Mouse (Mus musculus): ENCODE results near the gene Psmd13. TPM values are rescaled to one million over a fixed set of nuclear protein-coding genes. Genes with fewer than 3 reads are reported as not detected.

The Psmd13 gene
- polyA plus RNA-seq, 1 experiment from 2014 or later: 286 TPM

- H3K9me3 ChIP-seq (replicated peaks; ENCODE audit: control insufficient read depth, low read length): no peaks in the 10 kb centered on the region
- no peak overlapping the region for H3K4me3 ChIP-seq (ENCODE audit: low read depth, low read length)
Measured at GRCm38 (mm10) chr7:140854483-140854882, 27.3 kb upstream of the Psmd13 start.

GRCm38 (mm10) chr7:140855181-140855580 lies 26.6 kb upstream of the Psmd13 start:
- no peak for ATAC-seq
- H3K4me1 ChIP-seq (ENCODE audit: control insufficient read depth, insufficient read depth, low read length): peaks cover 18% of the 10 kb centered on the region
- no peak for DNase-seq (ENCODE audit: low spot score)
- no peaks in the 10 kb centered on the region for H3K9me3 ChIP-seq (replicated peaks; ENCODE audit: control insufficient read depth, low read length)
- peaks cover 54% of the 10 kb centered on the region for H3K36me3 ChIP-seq (ENCODE audit: control insufficient read depth, insufficient read depth, low read length)
- peak overlapping the region; percentile 78 for H3K4me3 ChIP-seq (ENCODE audit: low read depth, low read length)
- no peak overlapping the region for H3K27ac ChIP-seq (ENCODE audit: low read depth, low read length)
- WGBS: 88% methylated on average over 9 of the region's 9 CpGs
- no peaks in the 10 kb centered on the region for H3K27me3 ChIP-seq (replicated peaks; ENCODE audit: control insufficient read depth, insufficient read depth, low read length)
- peak overlapping the region; percentile 96 for H3K9ac ChIP-seq (ENCODE audit: low read length)
- H3K4me2 ChIP-seq (ENCODE audit: low read length): peak overlapping the region; percentile 98

More at GRCm38 (mm10) chr7:140854483-140854882, 27.3 kb upstream of the Psmd13 start:
- DNase-seq (ENCODE audit: low spot score): no peak
- Histone ChIP-seq H3K4me1 (ENCODE audit: control insufficient read depth, insufficient read depth, low read length) (peaks cover 18% of the 10 kb centered on the region), H3K36me3 (ENCODE audit: control insufficient read depth, insufficient read depth, low read length) (peaks cover 47% of the 10 kb centered on the region), H3K9ac (ENCODE audit: low read length) (no peak overlapping the region), H3K27me3 (replicated peaks; ENCODE audit: control insufficient read depth, insufficient read depth, low read length) (no peaks in the 10 kb centered on the region), H3K4me2 (ENCODE audit: low read length) (0 out of 2 replicates have a peak overlapping the region, but pooled peaks have one; percentile 98), H3K27ac (ENCODE audit: low read depth, low read length) (no peak overlapping the region)
- ATAC-seq: no peak
- WGBS: 92% methylated on average over 18 of the region's 18 CpGs

GRCm38 (mm10) chr7:140855860-140856784 lies 25.6 kb upstream of the Psmd13 start, which contains the start of gene Gm45785:
Gm45785 (minus strand) TSS chr7:140856331.
- Histone ChIP-seq H3K9ac (ENCODE audit: low read length) (peak within 1 kb of the TSS; percentile 96), H3K9me3 (replicated peaks; ENCODE audit: control insufficient read depth, low read length) (no peaks in the 10 kb centered on the region), H3K27ac (ENCODE audit: low read depth, low read length) (peak within 1 kb of the TSS; percentile 88), H3K36me3 (ENCODE audit: control insufficient read depth, insufficient read depth, low read length) (peaks cover 60% of the 10 kb centered on the region), H3K4me2 (ENCODE audit: low read length) (peak within 1 kb of the TSS; percentile 98), H3K4me3 (ENCODE audit: low read depth, low read length) (peak within 1 kb of the TSS; percentile 78), H3K4me1 (ENCODE audit: control insufficient read depth, insufficient read depth, low read length) (peaks cover 18% of the 10 kb centered on the region), H3K27me3 (replicated peaks; ENCODE audit: control insufficient read depth, insufficient read depth, low read length) (no peaks in the 10 kb centered on the region)
- WGBS: 1% methylated on average over 51 of the region's 51 CpGs
- ATAC-seq (peak; percentile 82), DNase-seq (ENCODE audit: low spot score) (peak; percentile 94)

GRCm38 (mm10) chr7:140856785-140857549 lies 24.8 kb upstream of the Psmd13 start, which contains the start of gene Ric8a:
Ric8a (plus strand) TSS chr7:140856957.
- H3K27me3 ChIP-seq (replicated peaks; ENCODE audit: control insufficient read depth, insufficient read depth, low read length): no peaks in the 10 kb centered on the region
- WGBS: under 1% methylated on average over 50 of the region's 50 CpGs
- H3K36me3 ChIP-seq (ENCODE audit: control insufficient read depth, insufficient read depth, low read length): peaks cover 62% of the 10 kb centered on the region
- H3K9me3 ChIP-seq (replicated peaks; ENCODE audit: control insufficient read depth, low read length): no peaks in the 10 kb centered on the region
- DNase-seq (ENCODE audit: low spot score) (peak; percentile 80), ATAC-seq (peak; percentile 83)
- peak within 1 kb of the TSS; percentile 96 for H3K9ac ChIP-seq (ENCODE audit: low read length)
- H3K4me3 ChIP-seq (ENCODE audit: low read depth, low read length): peak within 1 kb of the TSS; percentile 78
- peak within 1 kb of the TSS; percentile 98 for H3K4me2 ChIP-seq (ENCODE audit: low read length)
- peaks cover 18% of the 10 kb centered on the region for H3K4me1 ChIP-seq (ENCODE audit: control insufficient read depth, insufficient read depth, low read length)
- peak within 1 kb of the TSS; percentile 88 for H3K27ac ChIP-seq (ENCODE audit: low read depth, low read length)

GRCm38 (mm10) chr7:140857550-140858505 lies 23.9 kb upstream of the Psmd13 start, which contains the start of gene Bet1l:
Bet1l (minus strand) TSS chr7:140857577.
- Histone ChIP-seq H3K9ac (ENCODE audit: low read length) (peak within 1 kb of the TSS; percentile 96), H3K27ac (ENCODE audit: low read depth, low read length) (peak within 1 kb of the TSS; percentile 88), H3K4me3 (ENCODE audit: low read depth, low read length) (peak within 1 kb of the TSS; percentile 78), H3K4me2 (ENCODE audit: low read length) (peak within 1 kb of the TSS; percentile 98), H3K4me1 (ENCODE audit: control insufficient read depth, insufficient read depth, low read length) (peaks cover 18% of the 10 kb centered on the region), H3K36me3 (ENCODE audit: control insufficient read depth, insufficient read depth, low read length) (peaks cover 62% of the 10 kb centered on the region), H3K9me3 (replicated peaks; ENCODE audit: control insufficient read depth, low read length) (no peaks in the 10 kb centered on the region), H3K27me3 (replicated peaks; ENCODE audit: control insufficient read depth, insufficient read depth, low read length) (no peaks in the 10 kb centered on the region)
- 37% methylated on average over 40 of the region's 40 CpGs for WGBS
- DNase-seq (ENCODE audit: low spot score): no peak
- ATAC-seq: peak; percentile 25

GRCm38 (mm10) chr7:140858746-140859145 lies 23.0 kb upstream of the Psmd13 start:
- 95% methylated on average over 8 of the region's 8 CpGs for WGBS
- ATAC-seq (no peak), DNase-seq (ENCODE audit: low spot score) (no peak)

GRCm38 (mm10) chr7:140859997-140860396 lies 21.8 kb upstream of the Psmd13 start:
- peaks cover 65% of the 10 kb centered on the region for H3K36me3 ChIP-seq (ENCODE audit: control insufficient read depth, insufficient read depth, low read length)
- no peak overlapping the region for H3K4me2 ChIP-seq (ENCODE audit: low read length)
- ATAC-seq: no peak
- H3K4me1 ChIP-seq (ENCODE audit: control insufficient read depth, insufficient read depth, low read length): peaks cover 18% of the 10 kb centered on the region
- H3K27me3 ChIP-seq (replicated peaks; ENCODE audit: control insufficient read depth, insufficient read depth, low read length): no peaks in the 10 kb centered on the region
- 80% methylated on average over 6 of the region's 6 CpGs for WGBS
- H3K27ac ChIP-seq (ENCODE audit: low read depth, low read length): no peak overlapping the region
- no peak for DNase-seq (ENCODE audit: low spot score)
- H3K9ac ChIP-seq (ENCODE audit: low read length): no peak overlapping the region
- H3K9me3 ChIP-seq (replicated peaks; ENCODE audit: control insufficient read depth, low read length): no peaks in the 10 kb centered on the region
- no peak overlapping the region for H3K4me3 ChIP-seq (ENCODE audit: low read depth, low read length)

More at GRCm38 (mm10) chr7:140858746-140859145, 23.0 kb upstream of the Psmd13 start:
- Histone ChIP-seq H3K4me2 (ENCODE audit: low read length) (peak overlapping the region; percentile 98), H3K36me3 (ENCODE audit: control insufficient read depth, insufficient read depth, low read length) (peaks cover 62% of the 10 kb centered on the region), H3K27ac (ENCODE audit: low read depth, low read length) (no peak overlapping the region), H3K4me1 (ENCODE audit: control insufficient read depth, insufficient read depth, low read length) (peaks cover 18% of the 10 kb centered on the region), H3K9me3 (replicated peaks; ENCODE audit: control insufficient read depth, low read length) (no peaks in the 10 kb centered on the region), H3K27me3 (replicated peaks; ENCODE audit: control insufficient read depth, insufficient read depth, low read length) (no peaks in the 10 kb centered on the region), H3K4me3 (ENCODE audit: low read depth, low read length) (0 out of 2 replicates have a peak overlapping the region, but pooled peaks have one; percentile 78), H3K9ac (ENCODE audit: low read length) (peak overlapping the region; percentile 96)

- Histone ChIP-seq H3K9me3 (replicated peaks; ENCODE audit: control insufficient read depth, low read length) (no peaks in the 10 kb centered on the region), H3K4me1 (ENCODE audit: control insufficient read depth, insufficient read depth, low read length) (peaks cover 11% of the 10 kb centered on the region), H3K36me3 (ENCODE audit: control insufficient read depth, insufficient read depth, low read length) (peaks cover 70% of the 10 kb centered on the region), H3K4me2 (ENCODE audit: low read length) (no peak overlapping the region), H3K9ac (ENCODE audit: low read length) (no peak overlapping the region), H3K27me3 (replicated peaks; ENCODE audit: control insufficient read depth, insufficient read depth, low read length) (no peaks in the 10 kb centered on the region), H3K4me3 (ENCODE audit: low read depth, low read length) (no peak overlapping the region), H3K27ac (ENCODE audit: low read depth, low read length) (no peak overlapping the region)
- 90% methylated on average over 5 of the region's 5 CpGs for WGBS
- DNase-seq (ENCODE audit: low spot score) (no peak), ATAC-seq (no peak)
Measured at GRCm38 (mm10) chr7:140860728-140861127, 21.0 kb upstream of the Psmd13 start.

Measured in forebrain, embryonic 14.5 days (tissue).